Mouse (Mus musculus): ENCODE results near the gene Krtap19-5. TPM values are rescaled to one million over a fixed set of nuclear protein-coding genes. Genes with fewer than 3 reads are reported as not detected.

Krtap19-5 gene
- not detected in 2 replicates for polyA plus RNA-seq (2016; fragmentation: Nextera tagmentation; extraction: Ambion mirVana)

DNA sequence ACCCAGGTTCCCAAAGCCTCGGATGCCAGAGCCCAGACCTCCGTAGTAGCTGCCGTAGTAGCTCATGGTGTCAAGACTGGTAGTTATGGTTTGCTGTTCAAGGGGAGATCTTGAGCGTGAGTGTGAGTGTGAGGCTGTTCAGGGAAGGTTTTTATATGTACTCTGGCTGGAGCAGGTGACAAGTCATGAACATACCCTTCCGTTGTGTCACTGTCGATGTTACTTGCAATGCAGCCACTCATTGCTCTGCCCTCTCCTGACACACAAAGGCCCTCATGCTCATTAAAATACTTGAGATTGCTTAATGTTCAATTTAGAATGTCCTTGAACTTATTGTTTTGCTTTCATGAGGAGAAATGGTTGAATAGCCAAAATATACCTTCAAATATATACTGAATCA is at the start of gene Krtap19-5:
Gene Krtap19-5, minus strand, starts transcription at position 101 of the 400 bp plus-strand sequence.
- H3K4me1 ChIP-seq (replicated peaks) = no peaks in the 10 kb centered on the region

DNA sequence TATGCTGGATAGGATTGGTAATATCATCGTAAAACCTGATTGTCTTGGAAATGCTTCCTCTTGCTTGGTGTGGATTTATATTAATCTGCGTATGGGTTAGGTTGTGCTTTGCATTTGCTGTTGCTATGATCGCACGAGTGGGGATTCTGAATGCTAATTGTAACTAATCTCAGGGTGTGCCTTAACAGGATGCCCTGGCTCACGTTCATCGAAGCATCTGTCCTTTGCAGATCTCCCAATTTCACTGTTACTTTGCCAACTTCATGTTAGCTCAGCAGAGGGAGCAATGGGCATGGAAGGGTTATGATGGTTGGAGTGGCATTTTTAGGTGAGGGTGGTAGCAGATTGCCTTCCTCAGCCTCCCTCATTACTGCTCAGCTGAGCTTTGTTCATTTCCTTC is 44.8 kb upstream of the Krtap19-5 start:
- Histone ChIP-seq H3K27ac (no peak overlapping the region), H3K9ac (replicated peaks) (no peak overlapping the region), H3K4me1 (replicated peaks) (no peaks in the 10 kb centered on the region), H3K27me3 (no peaks in the 10 kb centered on the region), H3K9me3 (no peaks in the 10 kb centered on the region), H3K4me2 (no peak overlapping the region), H3K36me3 (no peaks in the 10 kb centered on the region), H3K4me3 (replicated peaks) (no peak overlapping the region)
- WGBS = 88% methylated on average over 6 of the region's 6 CpGs
- no peak for ATAC-seq (ENCODE audit: insufficient number of reproducible peaks, insufficient read depth, low FRiP score, low TSS enrichment, low read depth)

More for the DNA sequence above, at the start of gene Krtap19-5:
- H3K27ac ChIP-seq = no peak within 1 kb of the TSS
- WGBS = 92% methylated on average over 6 of the region's 6 CpGs
- no peak for ATAC-seq (ENCODE audit: insufficient number of reproducible peaks, insufficient read depth, low FRiP score, low TSS enrichment, low read depth)
- no peak within 1 kb of the TSS for H3K9ac ChIP-seq (replicated peaks)
- no peaks in the 10 kb centered on the region for H3K36me3 ChIP-seq
- H3K27me3 ChIP-seq = no peaks in the 10 kb centered on the region
- no peaks in the 10 kb centered on the region for H3K9me3 ChIP-seq
- no peak within 1 kb of the TSS for H3K4me2 ChIP-seq
- H3K4me3 ChIP-seq (replicated peaks) = no peak within 1 kb of the TSS

DNA sequence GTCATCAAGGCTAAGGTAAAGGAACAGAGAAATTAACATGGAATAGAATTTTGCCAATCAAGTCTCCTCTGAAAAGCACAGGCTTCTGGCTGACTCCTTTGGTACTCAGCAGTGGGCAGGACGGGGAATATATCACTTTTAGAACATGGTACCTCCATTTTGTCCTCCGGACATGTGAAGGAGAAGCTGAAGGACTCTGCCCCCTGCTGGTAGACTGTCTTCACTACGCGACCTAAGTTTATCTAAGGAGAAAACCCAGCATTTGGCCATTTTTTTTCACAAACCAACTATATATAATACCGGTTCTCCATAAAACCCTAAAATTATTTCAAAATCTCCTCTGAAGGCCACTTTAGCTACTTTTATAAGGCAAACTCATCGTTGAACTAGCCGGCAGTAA is 42.0 kb upstream of the Krtap19-5 start:
- Histone ChIP-seq H3K4me3 (replicated peaks) (no peak overlapping the region), H3K4me2 (no peak overlapping the region), H3K36me3 (no peaks in the 10 kb centered on the region), H3K4me1 (replicated peaks) (no peaks in the 10 kb centered on the region), H3K9ac (replicated peaks) (no peak overlapping the region), H3K27ac (no peak overlapping the region), H3K27me3 (no peaks in the 10 kb centered on the region), H3K9me3 (no peaks in the 10 kb centered on the region)
- no peak for ATAC-seq (ENCODE audit: insufficient number of reproducible peaks, insufficient read depth, low FRiP score, low TSS enrichment, low read depth)
- WGBS = 71% methylated on average over 7 of the region's 7 CpGs

DNA sequence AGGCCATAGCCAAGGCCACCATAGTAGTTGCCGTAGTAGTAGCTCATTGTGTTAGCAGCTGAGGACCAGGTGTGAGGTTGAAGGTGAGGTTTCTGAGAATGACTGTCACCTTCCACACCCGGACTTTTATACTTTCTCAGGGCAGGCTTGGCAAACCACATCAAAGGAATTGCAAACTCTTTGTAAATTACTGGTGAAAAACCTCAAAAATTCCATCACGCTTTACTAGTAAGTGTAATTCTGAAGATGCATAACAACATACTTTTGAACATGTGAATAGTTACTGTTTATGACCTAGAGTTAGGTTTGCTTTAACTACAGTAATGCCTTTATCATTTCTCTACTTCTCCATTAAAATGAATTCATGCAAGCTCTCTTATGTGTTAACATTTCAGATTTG is 35.9 kb upstream of the Krtap19-5 start, which contains the start of gene Krtap19-9b:
Gene Krtap19-9b, minus strand, starts transcription at position 101 of the 400 bp plus-strand sequence.
- ATAC-seq (ENCODE audit: insufficient number of reproducible peaks, insufficient read depth, low FRiP score, low TSS enrichment, low read depth) = no peak

DNA sequence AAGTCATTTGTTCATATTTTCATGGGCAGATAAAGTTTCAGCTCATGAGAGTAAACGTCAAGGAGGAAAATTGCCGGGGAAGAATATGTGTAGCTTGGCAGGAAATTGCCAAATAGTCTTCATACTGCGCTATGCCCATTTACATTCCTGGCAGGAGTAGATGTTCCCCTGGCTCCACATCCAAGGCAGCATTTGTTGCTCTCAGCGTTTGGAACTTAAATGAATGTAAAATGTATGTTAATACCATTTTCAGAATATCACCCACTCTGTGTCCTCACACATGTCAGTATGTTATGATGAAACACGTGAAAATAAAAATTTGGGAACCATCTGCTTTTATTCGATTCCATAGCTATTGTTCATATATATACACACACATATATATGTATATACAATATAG is 9.4 kb downstream of the Krtap19-5 start:
- WGBS = 82% methylated on average over 6 of the region's 6 CpGs
- Histone ChIP-seq H3K36me3 (no peaks in the 10 kb centered on the region), H3K9ac (replicated peaks) (no peak overlapping the region), H3K4me3 (replicated peaks) (no peak overlapping the region), H3K4me2 (no peak overlapping the region), H3K27me3 (no peaks in the 10 kb centered on the region), H3K27ac (no peak overlapping the region), H3K4me1 (replicated peaks) (no peaks in the 10 kb centered on the region), H3K9me3 (no peaks in the 10 kb centered on the region)
- no peak for ATAC-seq (ENCODE audit: insufficient number of reproducible peaks, insufficient read depth, low FRiP score, low TSS enrichment, low read depth)

More for the DNA sequence above, 35.9 kb upstream of the Krtap19-5 start, which contains the start of gene Krtap19-9b:
- Histone ChIP-seq H3K9ac (replicated peaks) (no peak within 1 kb of the TSS), H3K4me3 (replicated peaks) (no peak within 1 kb of the TSS), H3K36me3 (no peaks in the 10 kb centered on the region), H3K4me2 (no peak within 1 kb of the TSS), H3K27me3 (no peaks in the 10 kb centered on the region), H3K27ac (no peak within 1 kb of the TSS), H3K4me1 (replicated peaks) (no peaks in the 10 kb centered on the region), H3K9me3 (no peaks in the 10 kb centered on the region)
- 78% methylated on average over 3 of the region's 3 CpGs for WGBS

DNA sequence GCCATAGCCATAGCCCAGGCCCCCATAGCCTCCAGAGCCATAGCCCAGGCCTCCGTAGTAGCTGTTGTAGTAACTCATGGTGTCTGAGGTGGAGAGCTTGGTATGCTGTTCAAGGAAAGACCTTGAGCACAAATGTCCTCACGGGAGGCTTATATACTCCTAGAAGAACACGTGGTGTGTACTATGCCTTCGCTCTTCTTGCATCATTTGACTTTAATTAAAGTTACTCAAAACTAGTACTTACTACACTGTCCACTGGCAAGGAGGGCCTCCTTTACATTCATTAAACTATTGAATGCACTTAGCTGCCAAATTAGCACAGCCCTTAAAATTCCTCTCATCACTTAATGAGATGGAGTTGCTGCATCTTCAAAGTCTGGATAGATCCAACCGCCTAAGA is 11.3 kb downstream of the Krtap19-5 start, which contains the start of gene Krtap19-4:
Gene Krtap19-4, minus strand, starts transcription at position 101 of the 400 bp plus-strand sequence.
- H3K27ac ChIP-seq = no peak within 1 kb of the TSS
- 88% methylated on average over 5 of the region's 5 CpGs for WGBS
- H3K9me3 ChIP-seq = no peaks in the 10 kb centered on the region
- no peak for ATAC-seq (ENCODE audit: insufficient number of reproducible peaks, insufficient read depth, low FRiP score, low TSS enrichment, low read depth)
- H3K4me3 ChIP-seq (replicated peaks) = no peak within 1 kb of the TSS
- H3K36me3 ChIP-seq = no peaks in the 10 kb centered on the region
- H3K9ac ChIP-seq (replicated peaks) = no peak within 1 kb of the TSS
- H3K4me1 ChIP-seq (replicated peaks) = no peaks in the 10 kb centered on the region
- H3K27me3 ChIP-seq = no peaks in the 10 kb centered on the region
- no peak within 1 kb of the TSS for H3K4me2 ChIP-seq

DNA sequence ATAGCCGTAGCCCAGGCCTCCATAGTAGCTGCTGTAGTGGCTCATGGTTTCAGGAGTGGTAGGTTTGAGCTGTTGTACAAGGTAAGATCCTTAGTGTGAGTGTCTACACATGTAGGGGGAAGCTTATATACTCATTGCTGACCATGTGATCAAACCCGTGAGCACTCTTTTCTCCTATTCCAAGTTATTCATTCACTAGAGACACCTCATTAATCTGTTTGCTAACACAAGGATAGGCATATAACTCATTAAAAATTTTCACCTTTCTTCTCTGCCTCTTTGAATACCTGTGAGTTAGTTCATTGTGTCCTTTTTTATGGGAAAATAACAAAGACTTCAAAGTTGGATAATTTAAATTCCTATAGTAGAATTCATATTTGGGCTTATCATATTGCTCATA is 18.3 kb downstream of the Krtap19-5 start, which contains the start of gene Krtap19-3:
Gene Krtap19-3, minus strand, starts transcription at position 101 of the 400 bp plus-strand sequence.
- no peak within 1 kb of the TSS for H3K4me3 ChIP-seq (replicated peaks)
- no peaks in the 10 kb centered on the region for H3K27me3 ChIP-seq
- WGBS = 95% methylated on average over 2 of the region's 2 CpGs
- H3K4me1 ChIP-seq (replicated peaks) = no peaks in the 10 kb centered on the region
- H3K27ac ChIP-seq = no peak within 1 kb of the TSS
- ATAC-seq (ENCODE audit: insufficient number of reproducible peaks, insufficient read depth, low FRiP score, low TSS enrichment, low read depth) = no peak
- no peak within 1 kb of the TSS for H3K4me2 ChIP-seq
- H3K9ac ChIP-seq (replicated peaks) = no peak within 1 kb of the TSS
- no peaks in the 10 kb centered on the region for H3K9me3 ChIP-seq
- no peaks in the 10 kb centered on the region for H3K36me3 ChIP-seq

DNA sequence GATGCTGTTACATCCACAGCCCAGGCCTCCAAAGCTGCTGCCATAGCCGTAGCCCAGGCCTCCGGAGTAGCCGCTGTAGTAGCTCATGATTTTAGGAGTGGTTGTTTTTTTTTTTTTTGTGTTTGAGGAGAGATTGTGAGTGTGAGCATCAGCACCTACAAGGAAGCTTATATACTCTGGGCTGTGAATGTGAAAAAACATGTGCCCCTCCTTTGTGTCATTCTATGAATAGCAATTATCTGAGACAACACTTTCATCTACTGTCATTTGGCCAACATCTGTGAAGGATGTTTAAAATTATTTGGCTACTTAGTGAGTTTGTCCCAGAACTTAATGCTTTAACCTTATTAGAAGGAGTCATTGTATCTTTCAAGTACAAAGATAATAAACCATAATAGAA is 22.1 kb downstream of the Krtap19-5 start, which contains the start of gene Krtap19-2:
Gene Krtap19-2, minus strand, starts transcription at position 101 of the 400 bp plus-strand sequence.
- H3K4me3 ChIP-seq (replicated peaks) = no peak within 1 kb of the TSS
- H3K4me1 ChIP-seq (replicated peaks) = no peaks in the 10 kb centered on the region
- no peaks in the 10 kb centered on the region for H3K27me3 ChIP-seq
- H3K36me3 ChIP-seq = no peaks in the 10 kb centered on the region
- H3K9ac ChIP-seq (replicated peaks) = no peak within 1 kb of the TSS
- no peak within 1 kb of the TSS for H3K27ac ChIP-seq
- 90% methylated on average over 3 of the region's 3 CpGs for WGBS
- ATAC-seq (ENCODE audit: insufficient number of reproducible peaks, insufficient read depth, low FRiP score, low TSS enrichment, low read depth) = no peak
- no peaks in the 10 kb centered on the region for H3K9me3 ChIP-seq
- H3K4me2 ChIP-seq = no peak within 1 kb of the TSS

DNA sequence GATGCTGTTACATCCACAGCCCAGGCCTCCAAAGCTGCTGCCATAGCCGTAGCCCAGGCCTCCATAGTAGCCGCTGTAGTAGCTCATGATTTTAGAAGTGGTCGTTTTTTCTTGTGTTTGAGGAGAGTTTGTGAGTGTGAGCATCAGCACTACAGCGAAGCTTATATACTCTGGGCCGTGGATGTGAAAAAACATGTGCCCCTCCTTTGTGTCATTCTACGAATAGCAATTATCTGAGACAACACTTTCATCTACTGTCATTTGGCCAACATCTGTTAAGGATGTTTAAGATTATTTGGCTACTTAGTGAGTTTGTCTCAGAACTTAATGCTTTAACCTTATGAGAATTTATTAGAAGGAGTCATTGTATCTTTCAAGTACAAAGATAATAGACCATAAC is 26.9 kb downstream of the Krtap19-5 start, which contains the start of gene Krtap19-1:
Gene Krtap19-1, minus strand, starts transcription at position 101 of the 400 bp plus-strand sequence.
- Histone ChIP-seq H3K9ac (replicated peaks) (no peak within 1 kb of the TSS), H3K4me1 (replicated peaks) (no peaks in the 10 kb centered on the region), H3K4me2 (no peak within 1 kb of the TSS), H3K36me3 (no peaks in the 10 kb centered on the region), H3K27ac (no peak within 1 kb of the TSS), H3K27me3 (no peaks in the 10 kb centered on the region), H3K4me3 (replicated peaks) (no peak within 1 kb of the TSS), H3K9me3 (no peaks in the 10 kb centered on the region)
- ATAC-seq (ENCODE audit: insufficient number of reproducible peaks, insufficient read depth, low FRiP score, low TSS enrichment, low read depth) = no peak
- 84% methylated on average over 6 of the region's 6 CpGs for WGBS

DNA sequence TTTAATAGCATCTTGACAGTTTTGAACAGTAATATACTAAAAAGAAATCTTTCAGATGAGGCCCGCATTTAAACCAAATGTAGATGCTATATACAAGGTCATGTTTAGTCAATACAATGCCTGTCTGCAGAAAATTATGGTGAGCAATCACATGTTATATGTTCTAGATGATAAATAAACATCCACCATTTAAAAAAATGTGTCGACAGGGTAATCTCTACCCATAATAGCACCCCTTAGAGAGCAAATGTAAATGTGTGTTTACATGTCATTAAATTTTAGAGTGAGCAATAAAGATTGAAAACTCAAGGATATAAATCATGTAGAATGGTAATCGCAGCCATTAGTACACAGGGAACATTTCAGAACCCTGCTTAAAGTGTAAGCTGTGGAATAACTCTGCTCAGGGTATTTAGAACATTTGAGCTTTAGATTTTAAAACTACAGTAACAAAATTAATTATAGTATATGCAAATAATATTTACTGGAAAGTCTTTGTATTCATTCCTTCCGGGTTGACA is 31.3 kb downstream of the Krtap19-5 start:
- Histone ChIP-seq H3K27me3 (no peaks in the 10 kb centered on the region; the same call in 1 of the 2 replicates), H3K27ac (no peak overlapping the region), H3K36me3 (no peaks in the 10 kb centered on the region), H3K4me3 (replicated peaks) (no peak overlapping the region), H3K4me2 (no peak overlapping the region), H3K4me1 (replicated peaks) (no peaks in the 10 kb centered on the region), H3K9ac (replicated peaks) (no peak overlapping the region), H3K9me3 (no peaks in the 10 kb centered on the region)
- ATAC-seq (ENCODE audit: insufficient number of reproducible peaks, insufficient read depth, low FRiP score, low TSS enrichment, low read depth) = no peak
- 66% methylated on average over 4 of the region's 4 CpGs for WGBS

DNA sequence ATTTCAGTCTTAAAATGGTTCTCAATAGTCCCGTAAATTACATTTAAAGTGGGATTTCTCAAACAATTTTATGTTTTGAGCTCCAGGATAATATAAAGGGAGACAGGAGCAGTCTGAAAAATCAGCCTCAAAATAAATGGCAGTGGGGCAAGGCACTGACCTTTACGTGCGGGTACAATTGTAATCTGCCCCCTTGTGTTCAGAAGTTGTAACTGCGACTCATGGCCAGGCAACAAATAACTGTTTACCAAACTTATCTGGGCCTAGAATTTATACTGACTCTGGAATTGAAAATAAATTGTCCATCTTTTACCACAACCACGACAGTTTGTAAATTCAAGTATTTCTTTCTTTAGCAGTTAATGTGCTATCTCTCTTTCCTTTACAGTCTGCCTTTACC is 44.8 kb downstream of the Krtap19-5 start:
- H3K9ac ChIP-seq (replicated peaks) = no peak overlapping the region
- no peaks in the 10 kb centered on the region for H3K27me3 ChIP-seq
- no peaks in the 10 kb centered on the region for H3K9me3 ChIP-seq
- H3K27ac ChIP-seq = no peak overlapping the region
- H3K36me3 ChIP-seq = no peaks in the 10 kb centered on the region
- no peaks in the 10 kb centered on the region for H3K4me1 ChIP-seq (replicated peaks)
- no peak overlapping the region for H3K4me3 ChIP-seq (replicated peaks)
- WGBS = 9% methylated on average over 5 of the region's 5 CpGs
- H3K4me2 ChIP-seq = no peak overlapping the region
- no peak for ATAC-seq (ENCODE audit: insufficient number of reproducible peaks, insufficient read depth, low FRiP score, low TSS enrichment, low read depth)

DNA sequence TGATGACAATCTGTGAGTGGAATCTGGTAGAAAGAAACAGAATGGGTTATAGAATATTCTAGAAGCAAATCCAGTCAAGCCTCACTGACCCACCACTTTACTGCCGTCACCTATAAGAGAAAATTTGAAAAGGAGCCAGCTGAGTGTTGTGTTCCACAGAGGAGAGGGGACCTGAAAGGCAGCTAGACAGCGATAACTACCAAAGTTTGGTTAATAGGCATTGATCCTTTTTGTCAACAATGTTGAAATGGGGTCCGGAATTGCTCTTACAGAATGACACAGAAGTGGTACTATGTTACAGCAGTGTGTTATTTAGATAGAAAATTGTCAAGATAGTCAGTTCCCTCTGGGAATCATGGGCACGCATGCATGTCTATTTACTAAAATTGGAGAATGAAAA is 47.7 kb downstream of the Krtap19-5 start:
- no peak overlapping the region for H3K4me3 ChIP-seq (replicated peaks)
- no peaks in the 10 kb centered on the region for H3K4me1 ChIP-seq (replicated peaks)
- H3K27me3 ChIP-seq = no peaks in the 10 kb centered on the region
- WGBS = 90% methylated on average over 4 of the region's 4 CpGs
- no peaks in the 10 kb centered on the region for H3K36me3 ChIP-seq
- H3K4me2 ChIP-seq = no peak overlapping the region
- no peak for ATAC-seq (ENCODE audit: insufficient number of reproducible peaks, insufficient read depth, low FRiP score, low TSS enrichment, low read depth)
- no peak overlapping the region for H3K9ac ChIP-seq (replicated peaks)
- H3K27ac ChIP-seq = no peak overlapping the region
- H3K9me3 ChIP-seq = no peaks in the 10 kb centered on the region

All from limb, embryonic 12.5 days (tissue).